Mouse (Mus musculus): Measurements from ENCODE around the gene Rufy2. TPM values are rescaled to one million over a fixed set of nuclear protein-coding genes. Genes with fewer than 3 reads are reported as not detected.
A peak's percentile ranks its signal among the peaks of the same experiment; 100 is the strongest.

Gene Rufy2
- polyA plus RNA-seq, 1 experiment from 2014 or later: 68.0 TPM

DNA sequence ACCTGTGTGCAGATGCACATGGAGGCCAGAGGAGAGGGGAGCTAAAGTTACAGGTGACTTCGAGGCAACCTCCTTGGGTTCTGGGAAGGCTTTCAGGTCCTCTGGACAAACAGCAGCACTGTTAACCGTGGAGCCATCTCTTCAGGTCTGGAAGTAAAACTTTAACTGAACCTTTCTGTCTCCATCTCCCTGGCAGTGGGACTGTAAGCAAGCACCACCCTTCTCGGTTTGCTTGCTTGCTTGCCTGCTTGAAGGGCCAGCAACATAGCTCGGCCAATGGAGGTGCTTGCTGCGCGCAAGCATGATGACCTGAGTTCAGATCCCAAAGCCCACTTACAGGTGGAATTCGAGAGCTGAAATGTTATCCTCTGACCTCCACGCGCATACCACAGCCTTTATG is 84.5 kb downstream of the Rufy2 start:
- Histone ChIP-seq H3K36me3 (ENCODE audit: control insufficient read depth, insufficient read depth, low read length) (no peaks in the 10 kb centered on the region), H3K4me1 (ENCODE audit: control insufficient read depth, insufficient read depth, low read depth, low read length) (no peaks in the 10 kb centered on the region), H3K27me3 (replicated peaks; ENCODE audit: control insufficient read depth, insufficient read depth, low read length) (no peaks in the 10 kb centered on the region), H3K9me3 (ENCODE audit: control insufficient read depth, low read length) (no peaks in the 10 kb centered on the region), H3K4me2 (ENCODE audit: low read length) (no peak overlapping the region), H3K9ac (ENCODE audit: low read depth, low read length) (no peak overlapping the region), H3K27ac (ENCODE audit: low read depth, low read length) (no peak overlapping the region), H3K4me3 (ENCODE audit: low read length) (no peak overlapping the region)
- 89% methylated on average over 9 of the region's 9 CpGs for WGBS
- no peak for ATAC-seq

DNA sequence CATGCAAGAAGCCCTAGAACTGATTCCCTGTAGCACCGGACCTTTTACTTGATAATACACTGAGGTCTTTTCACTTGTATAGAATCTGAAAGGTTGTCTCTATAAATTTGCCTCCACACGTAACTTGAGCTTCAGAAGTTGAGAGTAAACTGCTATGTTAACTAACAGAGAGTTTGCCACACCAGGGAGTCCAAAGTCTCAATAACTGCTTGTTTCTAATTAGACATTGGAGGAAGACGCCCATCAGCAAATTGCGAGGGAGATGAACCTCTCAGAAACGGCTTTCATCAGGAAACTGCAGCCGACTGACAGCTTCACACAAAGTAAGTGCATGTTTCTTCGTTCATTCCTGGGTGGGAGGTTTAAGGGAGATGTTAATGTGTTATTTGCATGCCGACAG is 85.5 kb downstream of the Rufy2 start:
- ATAC-seq: no peak; the same call in 1 of the 2 replicates
- H3K27ac ChIP-seq (ENCODE audit: low read depth, low read length): no peak overlapping the region
- H3K4me3 ChIP-seq (ENCODE audit: low read length): no peak overlapping the region
- H3K4me1 ChIP-seq (ENCODE audit: control insufficient read depth, insufficient read depth, low read depth, low read length): no peaks in the 10 kb centered on the region
- H3K9me3 ChIP-seq (ENCODE audit: control insufficient read depth, low read length): no peaks in the 10 kb centered on the region
- no peak overlapping the region for H3K4me2 ChIP-seq (ENCODE audit: low read length)
- no peaks in the 10 kb centered on the region for H3K27me3 ChIP-seq (replicated peaks; ENCODE audit: control insufficient read depth, insufficient read depth, low read length)
- no peaks in the 10 kb centered on the region for H3K36me3 ChIP-seq (ENCODE audit: control insufficient read depth, insufficient read depth, low read length)
- no peak overlapping the region for H3K9ac ChIP-seq (ENCODE audit: low read depth, low read length)
- 58% methylated on average over 8 of the region's 8 CpGs for WGBS

DNA sequence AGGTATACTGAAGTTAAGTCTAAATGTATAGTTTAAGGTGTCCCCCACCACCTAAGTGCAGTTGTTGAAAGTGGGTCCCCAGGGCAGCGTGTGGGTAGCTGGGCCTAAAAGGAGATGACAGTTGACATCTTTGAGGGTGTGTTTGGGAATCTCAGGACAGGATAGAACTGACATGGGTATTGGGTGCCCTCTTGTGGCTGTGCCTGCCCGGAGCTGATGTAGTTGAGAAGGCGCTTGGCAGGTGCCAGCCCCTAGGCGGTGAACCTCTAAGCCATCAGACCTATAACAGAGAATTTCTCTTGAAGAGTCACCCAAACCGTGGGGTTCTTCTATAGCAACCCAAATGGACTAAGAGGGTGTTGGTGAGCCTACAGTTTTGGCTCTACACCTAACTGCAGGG is 86.0 kb downstream of the Rufy2 start:
- Histone ChIP-seq H3K4me2 (ENCODE audit: low read length) (no peak overlapping the region), H3K4me3 (ENCODE audit: low read length) (no peak overlapping the region), H3K4me1 (ENCODE audit: control insufficient read depth, insufficient read depth, low read depth, low read length) (no peaks in the 10 kb centered on the region), H3K9ac (ENCODE audit: low read depth, low read length) (no peak overlapping the region), H3K27me3 (replicated peaks; ENCODE audit: control insufficient read depth, insufficient read depth, low read length) (no peaks in the 10 kb centered on the region), H3K9me3 (ENCODE audit: control insufficient read depth, low read length) (no peaks in the 10 kb centered on the region), H3K36me3 (ENCODE audit: control insufficient read depth, insufficient read depth, low read length) (no peaks in the 10 kb centered on the region), H3K27ac (ENCODE audit: low read depth, low read length) (no peak overlapping the region)
- WGBS: 4% methylated on average over 5 of the region's 5 CpGs
- peak; percentile 90 for ATAC-seq

Other genes starting within 250 kb of the Rufy2 start
- gene Ccar1, start 187.9 kb upstream of the Rufy2 start, polyA plus RNA-seq (2015; fragmentation: Nextera tagmentation; extraction: Ambion mirVana): 86.0 and 95.9 TPM in 2 replicates
- gene Tet1, start 71.2 kb upstream of the Rufy2 start, polyA plus RNA-seq (2015; fragmentation: Nextera tagmentation; extraction: Ambion mirVana): 38.7 and 39.5 TPM in 2 replicates
- gene Slc25a16, start 59.6 kb upstream of the Rufy2 start, polyA plus RNA-seq (2015; fragmentation: Nextera tagmentation; extraction: Ambion mirVana): 15.0 and 15.6 TPM in 2 replicates
- gene Dna2, start 33.2 kb upstream of the Rufy2 start, polyA plus RNA-seq (2015; fragmentation: Nextera tagmentation; extraction: Ambion mirVana): 4.0 and 5.1 TPM in 2 replicates
- 114 and 121 TPM in 2 replicates for gene Hnrnph3, start 44.0 kb downstream of the Rufy2 start, polyA plus RNA-seq (2015; fragmentation: Nextera tagmentation; extraction: Ambion mirVana)
- gene Pbld2, start 44.1 kb downstream of the Rufy2 start, polyA plus RNA-seq (2015; fragmentation: Nextera tagmentation; extraction: Ambion mirVana): 0.68 and 0.94 TPM in 2 replicates
- gene Pbld1, start 79.9 kb downstream of the Rufy2 start, polyA plus RNA-seq (2015; fragmentation: Nextera tagmentation; extraction: Ambion mirVana): 0.44 and 0.75 TPM in 2 replicates
- gene Atoh7, start 119.4 kb downstream of the Rufy2 start, polyA plus RNA-seq (2015; fragmentation: Nextera tagmentation; extraction: Ambion mirVana): 3.0 TPM in 2 replicates
- gene Mypn, start 223.7 kb downstream of the Rufy2 start, polyA plus RNA-seq (2015; fragmentation: Nextera tagmentation; extraction: Ambion mirVana): 1.0 and 1.3 TPM in 2 replicates